Mouse (Mus musculus) liver, postnatal 0 days (tissue): ENCODE results near the gene Pcp2.

Source experiments
- CTCF ChIP-seq: sonication (generic); IDR thresholded peaks from 2 replicates; pipeline ENCODE4 v1.5.1; 2016; ENCODE audit warnings: antibody characterized with exemption, low read depth
- EP300 ChIP-seq: IDR thresholded peaks from 2 replicates; pipeline ENCODE4 v1.6.1; 2016; ENCODE audit warnings: antibody characterized with exemption, low read depth, mild to moderate bottlenecking

DNA sequence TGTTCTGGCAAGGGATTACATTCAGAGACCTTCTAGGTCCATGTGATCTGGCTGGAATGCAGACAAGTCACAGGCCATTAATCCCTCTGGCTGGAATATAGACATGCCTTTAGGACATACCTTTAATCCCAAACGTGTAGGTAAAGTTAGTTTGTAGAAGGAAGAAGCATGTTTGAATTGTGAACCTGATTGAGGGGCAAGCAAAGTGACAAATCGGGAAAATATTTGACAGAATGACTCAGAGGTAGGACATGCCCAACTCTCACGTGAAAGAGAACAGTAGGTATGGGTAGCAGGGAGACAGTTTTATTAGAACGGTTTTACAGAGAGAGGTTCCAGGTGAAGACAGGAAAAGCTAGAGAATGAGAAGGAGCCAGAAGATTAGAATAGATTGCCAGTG, 22.2 kb upstream of the Pcp2 start:
- TF ChIP-seq CTCF = no peak
- no peak for TF ChIP-seq EP300
